Mouse (Mus musculus) layer of hippocampus, postnatal 14 days (tissue): ENCODE measurements at regions not wholly inside any gene's neighbourhood (a gene's known extent, or its start where the extent isn't known, plus 50 kb on each side); places are given as distances from the start of the nearest gene placed in this dataset.

Experiments
- DNase-seq, 2 experiments: peaks; one replicate each; pipeline ENCODE4 v3.0.0; 2021 to 2022; ENCODE audit warnings: low spot score in 2 of 2, mixed read lengths in 1 of 2

GRCm38 (mm10) chr12:60872381-60872780 lies 650.6 kb upstream of the Lrfn5 start:
- peak in 1 of 2 experiments; percentile 8 for DNase-seq

DNA sequence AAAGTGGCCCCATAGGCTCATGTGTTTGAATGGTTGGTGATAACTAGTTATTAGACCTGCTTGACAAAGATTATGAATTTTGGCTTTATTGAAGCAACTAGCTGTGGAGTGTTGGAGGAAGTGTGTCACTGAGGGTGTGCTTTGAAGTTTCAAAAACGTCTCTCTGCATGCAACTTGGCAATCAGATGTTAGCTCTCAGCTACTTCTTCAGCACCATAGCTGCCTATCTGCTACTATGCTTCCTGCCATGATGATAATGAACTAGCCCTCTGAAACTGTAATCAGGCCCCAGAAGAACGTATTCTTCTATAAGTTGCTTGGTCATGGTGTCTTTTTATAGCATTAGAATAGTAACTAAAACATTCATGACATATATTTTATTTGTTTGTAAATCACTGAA lies 630.5 kb upstream of the Lrfn5 start:
- DNase-seq: no peak

- no peak for DNase-seq
Observed at GRCm38 (mm10) chr12:60894506-60894905, 628.4 kb upstream of the Lrfn5 start.

DNA sequence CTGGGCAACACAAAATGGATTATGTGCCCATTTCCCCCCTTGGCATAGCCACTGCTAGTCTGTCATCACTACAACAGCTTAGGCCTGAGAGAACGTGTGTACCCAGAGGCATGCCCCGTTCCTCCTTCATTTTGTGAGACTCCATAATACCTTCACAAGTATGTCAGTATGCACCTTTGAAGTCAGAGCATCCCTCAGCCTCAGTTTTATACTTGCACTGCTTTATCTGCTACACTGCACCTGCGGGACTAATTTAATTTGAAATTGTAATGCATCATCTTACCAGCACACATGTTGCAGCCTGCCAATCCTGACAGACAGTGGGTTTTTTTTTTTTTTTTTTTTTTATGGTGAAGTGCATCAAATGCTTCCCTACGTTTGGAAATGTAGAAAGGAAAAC lies 590.9 kb upstream of the Lrfn5 start:
- DNase-seq: peak; percentile 3 to 36

DNA sequence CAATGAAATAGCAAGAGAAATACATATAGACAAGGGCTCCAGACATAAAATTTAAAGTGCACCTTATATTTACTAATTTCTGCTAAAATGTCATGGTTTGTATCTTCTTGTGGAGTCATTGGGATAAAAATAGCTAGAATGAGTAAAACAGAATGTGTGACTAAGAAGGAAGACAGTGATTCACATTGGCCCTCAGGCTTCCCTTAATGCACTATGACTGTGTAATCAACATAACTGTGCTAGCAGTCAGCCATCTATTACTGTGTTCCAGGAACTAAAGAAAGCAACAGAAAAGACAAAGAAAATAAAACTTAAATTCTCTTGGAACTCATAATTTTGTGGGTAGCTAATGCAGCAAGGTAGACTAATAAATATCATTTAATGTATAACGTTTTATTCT lies 555.5 kb upstream of the Lrfn5 start:
- no peak for DNase-seq

DNA sequence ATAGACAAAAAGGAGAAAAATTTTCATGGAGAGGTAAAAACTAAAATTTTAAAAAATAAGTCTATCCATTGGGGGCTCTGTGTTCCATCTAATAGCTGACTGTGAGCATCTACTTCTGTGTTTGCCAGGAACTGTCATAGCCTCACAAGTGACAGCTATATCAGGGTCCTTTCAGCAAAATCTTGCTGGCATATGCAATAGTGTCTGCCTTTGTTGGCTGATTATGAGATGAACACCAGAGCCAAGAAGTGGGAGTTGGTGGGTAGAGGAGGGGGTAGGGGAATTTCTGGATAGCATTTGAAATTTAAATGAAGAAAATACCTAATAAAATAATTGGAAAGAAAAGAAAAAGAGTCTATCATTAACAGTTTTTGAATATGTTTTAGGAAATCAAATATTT lies 544.5 kb upstream of the Lrfn5 start:
- DNase-seq: peak in 1 of 2 experiments; percentile 1
